Mouse (Mus musculus): ENCODE results near the gene Dgki.
"Not testable (repeated sequence)": the region's sequence is repeated elsewhere in the genome, so short reads cannot be mapped to it uniquely, and the experiment has no call there.

DNA sequence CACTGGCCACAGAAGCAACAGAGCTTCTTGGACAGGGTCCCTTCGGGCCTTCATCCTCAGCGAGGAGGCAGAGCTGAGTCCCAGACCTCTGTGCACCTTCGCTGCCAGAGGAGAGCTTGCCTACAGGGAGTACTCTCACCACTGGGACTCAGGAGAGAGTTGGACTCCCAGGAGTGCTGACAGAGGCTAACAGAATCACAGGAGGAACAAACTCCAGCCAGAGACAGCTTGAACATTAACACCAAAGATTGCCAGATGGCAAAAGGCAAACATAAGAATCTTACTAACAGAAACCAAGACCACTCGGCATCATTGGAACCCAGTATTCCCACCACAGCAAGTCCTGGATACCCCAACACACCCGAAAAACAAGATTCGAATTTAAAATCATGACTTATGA lies 193.7 kb downstream of the Dgki start:
- not testable (repeated sequence) for TF ChIP-seq GATA1, TAL1 (IDR thresholded peaks at IDR 0.05; ENCODE audit: low read length)
